ENCODE assay signal across 8 mouse cellular contexts in the genomic region with DNA sequence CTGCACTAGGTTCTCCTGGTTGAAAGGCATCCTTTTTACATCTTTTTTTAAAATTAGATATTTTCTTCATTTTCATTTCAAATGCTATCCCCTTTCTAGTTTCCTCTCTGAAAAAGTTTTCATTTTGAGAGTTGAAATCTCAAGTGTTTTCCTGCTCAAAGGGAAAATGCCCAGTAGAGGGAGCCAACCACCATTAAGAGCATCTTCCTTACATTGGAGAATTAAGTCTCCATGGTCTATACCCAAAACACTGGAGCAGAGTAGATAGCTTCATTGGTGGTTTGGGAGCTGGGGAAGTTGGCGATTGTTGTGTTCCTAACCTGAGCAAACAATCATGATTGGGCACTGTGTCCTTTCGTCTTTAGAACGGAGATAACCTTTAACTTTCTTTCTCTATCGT.
A peak's percentile ranks its signal among the peaks of the same experiment; 100 is the strongest.
DNase-seq lines count a peak whose midpoint lies in the region; ATAC-seq and TF ChIP-seq lines count a peak whose summit lies in the region.

No protein-coding gene starts in this region.

- no peak for ATAC-seq in forebrain, embryonic 14.5 days
- ATAC-seq in forebrain, embryonic 16.5 days = no peak
- ATAC-seq in midbrain, postnatal 0 days (ENCODE audit: low FRiP score) = no peak
- no peak for ATAC-seq in limb, embryonic 11.5 days (ENCODE audit: insufficient number of reproducible peaks, low FRiP score, low TSS enrichment, low read depth)
- no peak for ATAC-seq in megakaryocyte-erythroid progenitor cell, adult 5-6 weeks (replicated peaks; ENCODE audit: low FRiP score, low TSS enrichment, poor library complexity, severe bottlenecking)

- H3K27ac ChIP-seq in forebrain, embryonic 14.5 days (ENCODE audit: low read depth, low read length) = no peak overlapping the region
- H3K27ac ChIP-seq in forebrain, embryonic 16.5 days (ENCODE audit: low read length) = no peak overlapping the region
- H3K27ac ChIP-seq in midbrain, postnatal 0 days (ENCODE audit: low read depth, low read length) = no peak overlapping the region
- no peak overlapping the region for H3K27ac ChIP-seq in midbrain, embryonic 10.5 days (replicated peaks)
- no peak overlapping the region for H3K27ac ChIP-seq in embryonic facial prominence, embryonic 10.5 days (replicated peaks)
- no peak overlapping the region for H3K27ac ChIP-seq in limb, embryonic 11.5 days (replicated peaks; ENCODE audit: low read depth, low read length)

- no peak overlapping the region for H3K9ac ChIP-seq in forebrain, embryonic 14.5 days (ENCODE audit: low read length)
- H3K9ac ChIP-seq in forebrain, embryonic 16.5 days (replicated peaks; ENCODE audit: low read depth, low read length) = no peak overlapping the region
- H3K9ac ChIP-seq in midbrain, postnatal 0 days (replicated peaks; ENCODE audit: low read length, poor library complexity, severe bottlenecking) = no peak overlapping the region
- H3K9ac ChIP-seq in limb, embryonic 11.5 days (ENCODE audit: low read length) = no peak overlapping the region

- DNase-seq in forebrain, embryonic 14.5 days (ENCODE audit: low spot score) = peak; percentile 72
- peak; percentile 67 for DNase-seq in midbrain, postnatal 0 days (ENCODE audit: low spot score)
- DNase-seq in midbrain, embryonic 10.5 days (ENCODE audit: low spot score) = no peak
- DNase-seq in embryonic facial prominence, embryonic 10.5 days (ENCODE audit: low spot score) = peak; percentile 26
- peak; percentile 38 for DNase-seq in limb, embryonic 11.5 days (ENCODE audit: low spot score)
- no peak for DNase-seq in heart, adult 8-10 months (ENCODE audit: low spot score)

- H3K36me3 ChIP-seq in forebrain, embryonic 14.5 days (ENCODE audit: control insufficient read depth, insufficient read depth, low read length) = no peaks in the 10 kb centered on the region
- H3K36me3 ChIP-seq in forebrain, embryonic 16.5 days (ENCODE audit: control insufficient read depth, insufficient read depth) = no peaks in the 10 kb centered on the region
- H3K36me3 ChIP-seq in midbrain, postnatal 0 days (ENCODE audit: insufficient read depth, low read length) = no peaks in the 10 kb centered on the region
- H3K36me3 ChIP-seq in midbrain, embryonic 10.5 days = no peaks in the 10 kb centered on the region
- no peaks in the 10 kb centered on the region for H3K36me3 ChIP-seq in embryonic facial prominence, embryonic 10.5 days (replicated peaks)
- H3K36me3 ChIP-seq in limb, embryonic 11.5 days (ENCODE audit: control insufficient read depth, insufficient read depth, low read length) = no peaks in the 10 kb centered on the region

- WGBS in forebrain, embryonic 14.5 days = 77% methylated on average over 4 of the region's 4 CpGs
- WGBS in forebrain, embryonic 16.5 days = 77% methylated on average over 4 of the region's 4 CpGs
- WGBS in midbrain, postnatal 0 days = 75% methylated on average over 4 of the region's 4 CpGs
- 74% methylated on average over 4 of the region's 4 CpGs for WGBS in midbrain, embryonic 10.5 days
- 80% methylated on average over 4 of the region's 4 CpGs for WGBS in embryonic facial prominence, embryonic 10.5 days
- WGBS in limb, embryonic 11.5 days = 84% methylated on average over 4 of the region's 4 CpGs

- no peak overlapping the region for H3K4me3 ChIP-seq in forebrain, embryonic 14.5 days (ENCODE audit: low read depth, low read length)
- H3K4me3 ChIP-seq in forebrain, embryonic 16.5 days (replicated peaks; ENCODE audit: low read length) = no peak overlapping the region
- H3K4me3 ChIP-seq in midbrain, postnatal 0 days (ENCODE audit: low read depth, low read length) = no peak overlapping the region
- no peak overlapping the region for H3K4me3 ChIP-seq in midbrain, embryonic 10.5 days
- no peak overlapping the region for H3K4me3 ChIP-seq in embryonic facial prominence, embryonic 10.5 days
- H3K4me3 ChIP-seq in limb, embryonic 11.5 days (ENCODE audit: low read depth, low read length) = no peak overlapping the region

- peak; percentile 77 for TF ChIP-seq CTCF in midbrain, postnatal 0 days (IDR thresholded peaks at IDR 0.05)

- H3K9me3 ChIP-seq in forebrain, embryonic 14.5 days (replicated peaks; ENCODE audit: control insufficient read depth, low read length) = no peaks in the 10 kb centered on the region
- no peaks in the 10 kb centered on the region for H3K9me3 ChIP-seq in forebrain, embryonic 16.5 days (ENCODE audit: control insufficient read depth, low read length)
- no peaks in the 10 kb centered on the region for H3K9me3 ChIP-seq in midbrain, postnatal 0 days (ENCODE audit: low read length)
- H3K9me3 ChIP-seq in midbrain, embryonic 10.5 days (replicated peaks) = no peaks in the 10 kb centered on the region
- H3K9me3 ChIP-seq in embryonic facial prominence, embryonic 10.5 days = no peaks in the 10 kb centered on the region
- H3K9me3 ChIP-seq in limb, embryonic 11.5 days (ENCODE audit: control insufficient read depth, low read length) = no peaks in the 10 kb centered on the region

- H3K4me1 ChIP-seq in forebrain, embryonic 14.5 days (ENCODE audit: control insufficient read depth, insufficient read depth, low read length) = no peaks in the 10 kb centered on the region
- H3K4me1 ChIP-seq in forebrain, embryonic 16.5 days (replicated peaks; ENCODE audit: control insufficient read depth, insufficient read depth, low read length) = no peaks in the 10 kb centered on the region
- H3K4me1 ChIP-seq in midbrain, postnatal 0 days (ENCODE audit: insufficient read depth, low read length) = no peaks in the 10 kb centered on the region
- H3K4me1 ChIP-seq in midbrain, embryonic 10.5 days = no peaks in the 10 kb centered on the region
- H3K4me1 ChIP-seq in embryonic facial prominence, embryonic 10.5 days = no peaks in the 10 kb centered on the region
- H3K4me1 ChIP-seq in limb, embryonic 11.5 days (ENCODE audit: control insufficient read depth, insufficient read depth, low read length) = no peaks in the 10 kb centered on the region

- H3K4me2 ChIP-seq in forebrain, embryonic 14.5 days (ENCODE audit: low read length) = no peak overlapping the region
- no peak overlapping the region for H3K4me2 ChIP-seq in forebrain, embryonic 16.5 days (ENCODE audit: low read length)
- H3K4me2 ChIP-seq in midbrain, postnatal 0 days (ENCODE audit: low read depth, low read length, poor library complexity, severe bottlenecking) = no peak overlapping the region
- H3K4me2 ChIP-seq in limb, embryonic 11.5 days (ENCODE audit: low read depth, severe bottlenecking) = no peak overlapping the region

- no peaks in the 10 kb centered on the region for H3K27me3 ChIP-seq in forebrain, embryonic 14.5 days (replicated peaks; ENCODE audit: control insufficient read depth, insufficient read depth, low read length)
- H3K27me3 ChIP-seq in forebrain, embryonic 16.5 days (replicated peaks; ENCODE audit: control insufficient read depth, insufficient read depth, low read length) = no peaks in the 10 kb centered on the region
- no peaks in the 10 kb centered on the region for H3K27me3 ChIP-seq in midbrain, postnatal 0 days (ENCODE audit: insufficient read depth, low read length)
- no peaks in the 10 kb centered on the region for H3K27me3 ChIP-seq in midbrain, embryonic 10.5 days (ENCODE audit: low read depth, poor library complexity, severe bottlenecking)
- H3K27me3 ChIP-seq in embryonic facial prominence, embryonic 10.5 days (replicated peaks; ENCODE audit: low read depth, poor library complexity, severe bottlenecking) = no peaks in the 10 kb centered on the region
- no peaks in the 10 kb centered on the region for H3K27me3 ChIP-seq in limb, embryonic 11.5 days (ENCODE audit: control insufficient read depth, insufficient read depth, low read length)

Comparison
In these comparisons a context has a peak if more than half of its experiments do, and no peak if none do; other contexts are left out.
1. DNase-seq: peak in forebrain, embryonic 14.5 days (single experiment), midbrain, postnatal 0 days (single experiment), embryonic facial prominence, embryonic 10.5 days (single experiment) and limb, embryonic 11.5 days (single experiment); none in midbrain, embryonic 10.5 days (single experiment) and heart, adult 8-10 months (single experiment).